Mouse (Mus musculus) bone marrow, adult 2 months (tissue): ENCODE measurements at regions not wholly inside any gene's neighbourhood (a gene's known extent, or its start where the extent isn't known, plus 50 kb on each side); places are given as distances from the start of the nearest gene placed in this dataset.

Experiments
- H3K27ac ChIP-seq: fragments of 200-500 bp; 2 replicates; pipeline ENCODE4 v1.5.1; 2012; ENCODE audit warnings: low read depth, mild to moderate bottlenecking, control low read depth, inconsistent platforms, low read length; ENCODE audit not compliant: control insufficient read depth, poor library complexity, insufficient read depth
- H3K4me1 ChIP-seq: fragments of 200-500 bp; 2 replicates; pipeline ENCODE4 v1.6.1; 2011; ENCODE audit warnings: low read length; ENCODE audit not compliant: control insufficient read depth, insufficient read depth
- H3K4me3 ChIP-seq: fragments of 200-500 bp; replicated peaks from 2 replicates; pipeline ENCODE3; 2011; ENCODE audit warnings: mild to moderate bottlenecking, low read depth, low read length, control low read depth; ENCODE audit not compliant: control insufficient read depth
- CTCF ChIP-seq: fragments of 200-500 bp; IDR thresholded peaks from 2 replicates; pipeline ENCODE4 v1.5.1; 2011; ENCODE audit warnings: low read length, control low read depth; ENCODE audit not compliant: control insufficient read depth, insufficient read depth
- POLR2A ChIP-seq: fragments of 200-500 bp; IDR thresholded peaks from 2 replicates; pipeline ENCODE4 v1.6.1; 2011; ENCODE audit warnings: low read depth, mild to moderate bottlenecking, control low read depth, low read length, borderline replicate concordance; ENCODE audit not compliant: control insufficient read depth
- WGBS: fragments of 180-500 bp; shearing (Covaris S2); methylation state at CpG from one replicate; pipeline ENCODE4 v1.1.7; 2018; 5-methylcytosine and 5-hydroxymethylcytosine counted together

DNA sequence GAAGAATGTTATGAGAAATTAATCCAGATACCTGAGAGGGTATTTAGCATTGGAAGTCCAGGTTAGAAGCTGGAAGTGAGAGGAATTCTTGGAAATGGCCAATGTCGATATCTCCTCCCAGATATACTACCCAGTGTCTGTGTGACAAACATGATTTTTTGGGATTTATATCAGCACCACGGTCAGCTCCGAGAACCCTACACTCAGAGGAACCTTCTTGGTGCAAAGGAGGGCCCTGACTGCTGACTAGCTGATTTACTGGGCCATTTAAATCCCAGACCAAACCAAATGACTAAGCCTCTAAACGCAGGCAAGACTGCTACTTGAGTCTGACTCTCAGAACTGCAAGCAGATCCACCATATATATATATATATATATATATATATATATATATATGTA is 154.2 kb downstream of the Dmrta2 start:
- TF ChIP-seq CTCF, result no peak
- no peak for TF ChIP-seq POLR2A
- Histone ChIP-seq H3K27ac (no peak overlapping the region), H3K4me3 (no peak overlapping the region), H3K4me1 (no peaks in the 10 kb centered on the region)
- 52% methylated on average over 4 of the region's 4 CpGs for WGBS

DNA sequence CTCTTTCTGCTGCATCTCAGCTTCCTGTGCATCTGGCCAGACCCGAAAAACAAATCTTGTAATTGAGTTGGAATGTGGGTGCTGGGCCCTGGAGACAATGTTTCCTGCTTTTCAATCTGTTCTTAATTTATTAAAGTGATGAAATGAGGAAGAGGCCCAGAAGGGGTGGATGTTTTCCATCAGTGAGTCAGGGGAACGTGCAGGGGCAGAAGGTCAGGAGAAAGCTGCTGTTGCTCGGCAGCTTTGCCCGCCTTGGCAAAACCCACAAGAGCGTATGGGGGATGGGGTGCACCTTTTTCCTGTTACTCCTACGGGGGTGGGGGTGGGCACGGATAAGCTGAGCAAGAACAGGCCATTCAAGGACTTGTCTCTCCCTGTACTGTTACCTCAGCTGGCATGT is 156.2 kb downstream of the Dmrta2 start:
- whole genome bisulfite sequencing, result under 1% methylated on average over 7 of the region's 7 CpGs
- no peak overlapping the region for H3K4me3 ChIP-seq
- H3K27ac ChIP-seq, result no peak overlapping the region
- no peak for TF ChIP-seq CTCF
- TF ChIP-seq POLR2A, result no peak
- no peaks in the 10 kb centered on the region for H3K4me1 ChIP-seq

DNA sequence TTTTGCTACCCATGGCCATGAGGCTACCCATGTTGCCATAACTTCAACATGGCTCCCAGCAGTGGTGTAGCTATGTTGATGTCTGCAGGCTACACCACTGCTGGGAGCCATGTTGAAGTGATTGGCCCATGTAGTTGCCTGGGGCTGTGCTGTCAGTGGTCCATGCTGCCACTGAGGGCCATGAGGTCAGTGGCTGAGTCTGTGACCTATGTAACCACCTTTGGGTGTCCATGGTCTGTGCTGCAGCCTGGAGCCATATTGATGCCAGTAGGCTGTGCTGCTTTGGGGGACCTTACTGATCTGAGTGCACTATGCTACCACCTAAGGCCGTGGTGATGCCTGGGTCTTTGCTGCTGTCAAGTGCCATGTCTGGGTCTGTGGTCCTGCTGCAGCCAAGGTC is 167.4 kb downstream of the Dmrta2 start:
- Histone ChIP-seq H3K4me1 (no peaks in the 10 kb centered on the region), H3K27ac (no peak overlapping the region), H3K4me3 (no peak overlapping the region)
- TF ChIP-seq CTCF (no peak), POLR2A (no peak)
- 63% methylated on average over 1 of the region's 1 CpGs for WGBS

DNA sequence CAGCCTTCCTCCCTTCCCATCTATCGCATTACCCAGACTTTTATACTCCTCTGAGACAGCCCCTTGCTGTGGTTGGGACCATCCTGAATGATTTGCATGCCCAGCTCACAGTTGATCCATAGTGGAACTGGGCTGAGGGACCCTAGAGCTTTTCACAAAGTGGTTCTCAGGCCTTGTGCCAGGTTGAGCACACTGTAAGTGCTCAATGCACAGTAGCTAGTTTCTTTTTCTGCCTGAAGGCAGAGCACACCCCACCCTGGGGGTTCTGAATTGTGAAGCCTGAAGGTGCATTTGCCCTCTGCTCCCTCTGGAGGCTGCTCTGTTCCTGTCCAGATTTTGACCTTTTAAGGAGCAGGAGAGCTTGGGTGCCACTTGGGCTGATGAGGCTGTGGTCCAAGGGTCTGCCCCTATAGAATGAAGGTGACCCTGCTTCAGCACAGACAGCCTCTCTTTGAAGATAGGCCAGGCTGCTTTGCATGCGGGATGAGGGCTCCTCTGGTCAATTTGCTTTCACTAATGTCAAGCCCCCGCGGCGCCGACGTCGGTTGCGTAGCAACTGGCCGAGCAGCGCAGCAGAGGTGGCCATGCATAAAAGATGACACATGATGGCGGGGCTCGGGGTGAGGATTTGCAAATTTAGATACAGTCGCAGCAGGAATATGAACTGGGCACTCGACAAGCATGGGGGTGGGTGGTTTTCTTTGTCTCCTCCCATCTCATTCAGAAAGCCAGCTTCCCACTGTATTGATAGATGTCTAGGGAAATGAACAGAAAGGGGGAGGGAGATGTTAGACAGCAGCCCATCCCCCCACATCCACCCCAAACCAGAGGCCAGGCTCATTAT is 174.5 kb downstream of the Dmrta2 start:
- no peaks in the 10 kb centered on the region for H3K4me1 ChIP-seq
- H3K4me3 ChIP-seq, result no peak overlapping the region
- no peak overlapping the region for H3K27ac ChIP-seq
- TF ChIP-seq CTCF, result no peak
- TF ChIP-seq POLR2A, result no peak
- 41% methylated on average over 15 of the region's 15 CpGs for WGBS
